Mouse (Mus musculus): ENCODE measurements around the gene Hspg2.

- TF ChIP-seq CTCF (IDR thresholded peaks at IDR 0.05; ENCODE audit: insufficient read depth, low read length) = no peak
- no peak for TF ChIP-seq POLR2A (IDR thresholded peaks at IDR 0.05; ENCODE audit: borderline replicate concordance, extremely low read depth, low read depth, low read length)
These were observed 16.0 kb downstream of the Hspg2 start for GRCm38 (mm10) chr4:137484586-137484985.
